Mouse (Mus musculus): ENCODE results near the gene Ascc3.

GRCm38 (mm10) chr10:50711765-50712164, 119.3 kb downstream of the Ascc3 start:
- TF ChIP-seq CTCF (conservative IDR thresholded peaks at IDR 0.05; ENCODE audit: low read length) (no peak), POU5F1 (IDR thresholded peaks at IDR 0.05; ENCODE audit: borderline replicate concordance, low read length) (no peak)
